Mouse (Mus musculus) brown adipose tissue, adult 24 weeks (tissue): Measurements from ENCODE around the gene Lysmd4. TPM values are rescaled to one million over a fixed set of nuclear protein-coding genes. Genes with fewer than 3 reads are reported as not detected.

Source experiments
- H3K27ac ChIP-seq: fragments of 200-500 bp; replicated peaks from 2 replicates; pipeline ENCODE4 v1.5.1; 2012; ENCODE audit warnings: low read depth, mild to moderate bottlenecking, low read length
- H3K4me1 ChIP-seq: fragments of 200-500 bp; 2 replicates; pipeline ENCODE4 v1.6.1; 2012; ENCODE audit warnings: low read length, mixed read lengths; ENCODE audit not compliant: control insufficient read depth, insufficient read depth, insufficient read length
- H3K4me3 ChIP-seq: fragments of 200-500 bp; 2 replicates; pipeline ENCODE4 v1.5.1; 2012; ENCODE audit warnings: low read depth, mild to moderate bottlenecking, low read length, moderate library complexity; ENCODE audit not compliant: insufficient read depth
- polyA plus RNA-seq: library from polyadenylated mRNA; stranded (reverse); fragments of >200 nt; gene quantifications from 2 replicates; pipeline ENCODE4 v1.2.4, GENCODE M21; 2012; ENCODE audit not compliant: missing spikeins, insufficient read depth, insufficient read length

Lysmd4 gene
- polyA plus RNA-seq, 1 experiment, result 3.2 TPM

- H3K4me3 ChIP-seq, result no peak overlapping the region
- no peak overlapping the region for H3K27ac ChIP-seq
- H3K4me1 ChIP-seq, result no peaks in the 10 kb centered on the region
Observed at GRCm38 (mm10) chr7:67217025-67217424, 5.3 kb upstream of the Lysmd4 start.

GRCm38 (mm10) chr7:67225943-67226625 is 3.7 kb downstream of the Lysmd4 start:
- H3K27ac ChIP-seq, result no peak overlapping the region
- no peak overlapping the region for H3K4me3 ChIP-seq
- H3K4me1 ChIP-seq, result peaks cover 13% of the 10 kb centered on the region

- Histone ChIP-seq H3K27ac (no peak overlapping the region), H3K4me3 (no peak overlapping the region), H3K4me1 (peaks cover 13% of the 10 kb centered on the region)
Observed at GRCm38 (mm10) chr7:67227538-67227937, 5.2 kb downstream of the Lysmd4 start.

DNA sequence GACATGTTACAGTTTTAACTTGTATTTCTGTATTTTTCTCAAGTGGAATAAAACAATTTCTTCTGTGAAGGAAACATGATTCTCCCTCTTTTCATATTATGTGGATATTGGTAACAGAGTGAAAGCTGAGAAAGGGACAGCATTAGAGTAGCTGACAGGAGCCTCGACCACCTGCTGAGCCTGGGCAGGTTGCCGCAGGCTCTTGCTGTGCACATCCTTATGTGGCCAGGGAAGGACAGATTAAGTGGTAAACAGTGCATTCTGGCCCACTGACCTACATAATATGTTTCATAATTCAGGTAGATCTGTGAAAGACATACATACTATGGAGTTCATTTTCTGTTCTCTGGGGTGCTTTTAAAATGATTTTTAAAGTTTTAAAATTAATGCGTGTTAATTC is 6.0 kb downstream of the Lysmd4 start:
- H3K4me3 ChIP-seq, result no peak overlapping the region
- no peak overlapping the region for H3K27ac ChIP-seq
- peaks cover 13% of the 10 kb centered on the region for H3K4me1 ChIP-seq

GRCm38 (mm10) chr7:67228891-67229602 is 6.7 kb downstream of the Lysmd4 start:
- H3K4me1 ChIP-seq, result peaks cover 11% of the 10 kb centered on the region; the same call in 1 of the 2 replicates
- H3K4me3 ChIP-seq, result no peak overlapping the region
- H3K27ac ChIP-seq, result 0 out of 2 replicates have a peak overlapping the region, but pooled peaks have one; percentile 11

DNA sequence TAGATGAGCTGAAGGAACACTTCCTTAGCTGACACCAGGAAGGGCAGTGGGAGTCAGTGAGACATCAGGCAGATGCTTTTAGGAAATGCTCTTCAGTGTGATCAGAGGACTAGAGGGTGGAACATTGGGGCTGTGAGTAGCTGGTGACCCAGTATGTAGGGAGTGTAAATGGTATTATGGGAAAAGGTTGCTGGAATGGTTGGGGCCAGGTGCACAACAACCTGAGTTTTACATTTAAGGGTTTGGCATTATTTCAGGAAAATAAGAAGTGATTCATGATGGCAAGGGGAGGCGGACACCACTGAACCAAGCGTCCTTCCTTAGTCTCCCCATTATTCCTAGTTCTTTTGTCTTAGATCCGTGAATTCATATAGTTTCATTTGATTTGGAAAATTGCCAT is 7.4 kb downstream of the Lysmd4 start:
- Histone ChIP-seq H3K27ac (peak overlapping the region; percentile 11), H3K4me1 (peaks cover 12% of the 10 kb centered on the region; the same call in 1 of the 2 replicates), H3K4me3 (no peak overlapping the region)

DNA sequence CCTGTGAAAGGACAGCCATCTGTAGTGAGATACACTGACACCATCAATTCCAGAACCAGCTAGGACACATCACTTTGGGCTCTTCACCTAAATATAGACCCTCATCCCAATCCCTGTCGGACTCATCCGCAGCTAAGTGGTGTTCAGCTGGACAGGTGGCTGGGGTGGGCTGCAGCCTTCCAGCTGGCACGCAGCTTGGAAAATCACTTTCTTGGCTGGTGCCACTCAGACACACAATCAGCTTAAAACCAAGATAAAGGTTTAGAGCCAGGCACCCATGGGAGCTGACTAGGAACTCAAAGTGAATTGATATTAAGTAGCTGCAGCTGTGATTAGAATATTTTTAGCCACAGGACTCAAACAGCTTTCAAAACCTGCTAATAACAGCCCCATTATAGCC is 7.9 kb downstream of the Lysmd4 start:
- Histone ChIP-seq H3K4me1 (peaks cover 17% of the 10 kb centered on the region), H3K4me3 (no peak overlapping the region), H3K27ac (peak overlapping the region; percentile 29)

DNA sequence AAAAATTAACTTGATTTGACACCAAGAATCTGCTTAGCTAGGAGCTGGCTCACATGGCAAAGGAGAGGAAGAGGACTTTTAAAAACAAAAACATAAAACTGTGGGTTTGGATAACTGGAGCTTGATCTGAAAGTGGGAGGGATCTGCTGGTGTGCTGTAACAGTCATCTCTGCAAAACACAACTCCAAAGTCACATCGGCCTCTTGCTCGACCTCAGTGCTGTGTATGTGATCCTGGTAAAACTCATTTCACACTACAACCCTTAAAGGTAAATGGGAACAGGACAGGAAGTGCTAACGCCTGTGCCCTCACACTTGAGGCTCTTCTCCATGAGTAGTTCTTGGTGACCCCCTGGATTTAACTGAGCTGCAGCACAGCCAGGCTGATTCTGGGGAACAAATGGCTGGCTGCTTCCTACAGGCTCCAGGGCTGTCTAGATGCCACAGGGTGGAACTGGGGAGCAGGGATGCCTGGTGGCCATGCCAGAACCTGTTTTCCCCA is 8.3 kb downstream of the Lysmd4 start:
- Histone ChIP-seq H3K4me3 (no peak overlapping the region), H3K4me1 (peaks cover 22% of the 10 kb centered on the region), H3K27ac (peak overlapping the region; percentile 29)

DNA sequence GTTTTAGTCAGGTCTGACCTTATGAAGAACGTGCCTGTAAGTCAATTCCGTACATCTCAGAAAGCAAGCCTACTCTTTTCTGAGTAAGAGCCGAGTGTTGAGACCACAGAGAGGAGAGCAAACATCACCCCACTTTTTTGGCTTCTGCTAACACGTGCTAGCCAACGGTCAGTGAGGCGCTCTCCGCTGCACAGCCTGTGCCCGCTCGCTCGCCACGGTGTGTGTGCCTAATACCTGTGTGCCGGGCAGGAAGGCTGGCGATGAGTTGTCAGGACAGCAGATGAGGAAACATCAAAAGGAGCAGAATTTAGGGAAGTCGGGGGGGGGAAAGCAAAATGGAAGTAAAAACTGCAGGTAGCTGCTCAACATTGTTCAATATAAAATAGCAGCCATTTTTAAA is 10.2 kb downstream of the Lysmd4 start:
- Histone ChIP-seq H3K27ac (no peak overlapping the region), H3K4me3 (no peak overlapping the region), H3K4me1 (peaks cover 31% of the 10 kb centered on the region)

DNA sequence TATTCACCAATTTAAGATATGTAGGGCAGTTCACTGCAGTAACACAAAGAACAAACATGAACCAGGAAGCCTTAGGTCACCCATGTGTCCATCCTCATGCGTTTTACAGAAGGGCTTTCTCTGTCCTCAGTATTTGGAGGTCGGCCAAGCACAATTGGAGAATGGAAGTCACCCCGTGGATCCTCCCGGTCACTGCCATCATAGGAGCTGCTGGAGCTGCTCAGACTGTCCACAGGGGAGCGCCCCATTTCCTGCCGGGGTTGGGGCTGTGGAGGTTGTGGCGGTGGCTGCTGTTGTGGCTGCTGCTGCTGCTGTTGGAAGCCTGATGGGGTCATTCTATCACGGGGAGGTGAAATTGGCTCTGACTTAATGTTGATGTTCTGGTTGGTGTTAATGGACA is 12.5 kb downstream of the Lysmd4 start:
- Histone ChIP-seq H3K4me1 (peaks cover 31% of the 10 kb centered on the region), H3K4me3 (no peak overlapping the region), H3K27ac (peak overlapping the region; percentile 54)

GRCm38 (mm10) chr7:67236351-67236750 is 14.0 kb downstream of the Lysmd4 start:
- Histone ChIP-seq H3K27ac (peak overlapping the region; percentile 68), H3K4me1 (peaks cover 23% of the 10 kb centered on the region), H3K4me3 (no peak overlapping the region)

GRCm38 (mm10) chr7:67237752-67238151 is 15.4 kb downstream of the Lysmd4 start:
- H3K4me3 ChIP-seq, result no peak overlapping the region
- peaks cover 26% of the 10 kb centered on the region for H3K4me1 ChIP-seq
- peak overlapping the region; percentile 33 for H3K27ac ChIP-seq

GRCm38 (mm10) chr7:67241969-67242368 is 19.6 kb downstream of the Lysmd4 start:
- H3K4me3 ChIP-seq, result no peak overlapping the region
- no peak overlapping the region for H3K27ac ChIP-seq
- H3K4me1 ChIP-seq, result peaks cover 7% of the 10 kb centered on the region

- peaks cover 5% of the 10 kb centered on the region for H3K4me1 ChIP-seq
- peak overlapping the region; percentile 80 for H3K27ac ChIP-seq
- no peak overlapping the region for H3K4me3 ChIP-seq
Observed at GRCm38 (mm10) chr7:67243121-67243893, 21.0 kb downstream of the Lysmd4 start.

- no peak overlapping the region for H3K27ac ChIP-seq
- peaks cover 5% of the 10 kb centered on the region for H3K4me1 ChIP-seq
- H3K4me3 ChIP-seq, result no peak overlapping the region
Observed at GRCm38 (mm10) chr7:67243894-67244282, 21.5 kb downstream of the Lysmd4 start.
